Mouse (Mus musculus): Measurements from ENCODE around the gene Lcn9.

DNA sequence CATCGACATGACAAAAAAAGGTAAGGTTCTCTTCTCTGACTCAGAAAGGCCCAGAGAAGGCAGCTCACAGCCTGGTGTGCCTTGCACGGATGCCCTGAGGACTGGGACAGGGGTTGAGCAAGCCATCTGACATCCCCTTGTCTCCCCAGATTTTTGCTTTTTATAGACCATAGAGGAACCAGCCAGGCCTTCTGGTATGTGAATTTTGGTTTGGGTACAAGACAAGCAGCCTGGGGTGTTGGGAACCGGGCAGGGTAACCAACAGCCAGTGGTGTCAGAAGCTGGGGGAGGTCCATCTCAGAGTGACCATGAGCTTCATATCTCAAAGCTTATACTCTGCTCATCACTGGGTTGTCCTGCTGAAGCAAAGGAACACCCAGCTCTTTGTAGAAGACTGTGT, 1.8 kb downstream of the Lcn9 start:
- TF ChIP-seq CTCF (IDR thresholded peaks at IDR 0.05; ENCODE audit: borderline replicate concordance, insufficient read depth, low read depth, low read length) (no peak), POLR2A (IDR thresholded peaks at IDR 0.05; ENCODE audit: borderline replicate concordance, insufficient read depth, low read length) (no peak)

All from cerebellum, adult 2 months (tissue).